Mouse (Mus musculus) CH12.LX (cell line): ENCODE measurements at regions not wholly inside any gene's neighbourhood (a gene's known extent, or its start where the extent isn't known, plus 50 kb on each side); places are given as distances from the start of the nearest gene placed in this dataset.

Experiments used
- DNase-seq: peaks from one replicate; pipeline ENCODE4 v3.0.0-alpha.2; 2013; ENCODE audit errors: extremely low read depth
- H3K27ac ChIP-seq: 2 replicates; pipeline ENCODE4 v1.5.1; 2012; ENCODE audit warnings: low read depth, mild to moderate bottlenecking, control low read depth, moderate library complexity; ENCODE audit not compliant: insufficient read depth
- H3K27me3 ChIP-seq: replicated peaks from 2 replicates; pipeline ENCODE3; 2012; ENCODE audit warnings: inconsistent platforms
- H3K36me3 ChIP-seq, 2 experiments: replicated peaks in 1 of 2; 2 replicates each; pipeline versions ENCODE3 to v1.6.1; 2012; ENCODE audit warnings: inconsistent platforms in 1 of 2, low read length in 1 of 2, mild to moderate bottlenecking in 1 of 2, mixed read lengths in 1 of 2, moderate library complexity in 1 of 2; ENCODE audit not compliant: control insufficient read depth in 1 of 2, insufficient read depth in 1 of 2
- H3K4me1 ChIP-seq, 2 experiments: 2 replicates each; pipeline ENCODE4 v1.6.1; 2012; ENCODE audit warnings: inconsistent platforms in 1 of 2, moderate library complexity in 1 of 2; ENCODE audit not compliant: insufficient read depth in 2 of 2, control insufficient read depth in 1 of 2
- H3K4me2 ChIP-seq: 2 replicates; pipeline ENCODE4 v1.6.1; 2012; ENCODE audit warnings: low read depth, mild to moderate bottlenecking, control low read depth; ENCODE audit not compliant: poor library complexity, insufficient read depth, severe bottlenecking
- H3K4me3 ChIP-seq, 3 experiments: fragments of 150-350 bp in 1 of 3; sonication (generic) in 1 of 3; replicated peaks in 1 of 3; 2 replicates each; pipeline versions ENCODE3 to v1.5.1; 2011 to 2012; ENCODE audit warnings: low read depth in 2 of 3, low read length in 2 of 3, mild to moderate bottlenecking in 2 of 3, moderate library complexity in 2 of 3, control low read depth in 1 of 3, improper control_type of control experiment in 1 of 3, inconsistent platforms in 1 of 3, mixed read lengths in 1 of 3; ENCODE audit not compliant: poor library complexity in 1 of 3
- H3K79me2 ChIP-seq: replicated peaks from 2 replicates; pipeline ENCODE4 v1.6.1; 2012; ENCODE audit warnings: mild to moderate bottlenecking, moderate library complexity; ENCODE audit not compliant: control insufficient read depth, poor library complexity, insufficient read depth, severe bottlenecking; ENCODE audit errors: extremely low read depth
- H3K9ac ChIP-seq: 2 replicates; pipeline ENCODE4 v1.6.1; 2012; ENCODE audit warnings: low read depth, mild to moderate bottlenecking, control low read depth, moderate library complexity; ENCODE audit not compliant: insufficient read depth
- H3K9me3 ChIP-seq: replicated peaks from 2 replicates; pipeline ENCODE3; 2012; ENCODE audit warnings: low read length, inconsistent platforms, mixed read lengths
- CTCF ChIP-seq, 2 experiments: IDR thresholded peaks in 1 of 2; conservative IDR thresholded peaks in 1 of 2; 2 replicates each; pipeline ENCODE4 v1.5.1; 2011 to 2012; ENCODE audit warnings: low read depth in 2 of 2, low read length in 2 of 2, improper control_type of control experiment in 1 of 2, inconsistent platforms in 1 of 2, mild to moderate bottlenecking in 1 of 2, moderate library complexity in 1 of 2
- ELF1 ChIP-seq: IDR thresholded peaks from 2 replicates; pipeline ENCODE4 v1.6.1; 2014; ENCODE audit warnings: low read depth, mild to moderate bottlenecking, inconsistent platforms, low read length, improper control_type of control experiment
- JUN ChIP-seq: IDR thresholded peaks from 2 replicates; pipeline ENCODE4 v1.6.1; 2011; ENCODE audit warnings: low read depth, mild to moderate bottlenecking, low read length, improper control_type of control experiment, moderate library complexity; ENCODE audit not compliant: insufficient read depth
- JUND ChIP-seq: conservative IDR thresholded peaks from 2 replicates; pipeline ENCODE4 v1.6.1; 2011; ENCODE audit warnings: low read depth, low read length, improper control_type of control experiment
- MYC ChIP-seq: IDR thresholded peaks from 2 replicates; pipeline ENCODE4 v1.6.1; 2011; ENCODE audit warnings: low read depth, mild to moderate bottlenecking, improper control_type of control experiment, low read length
- NELFE ChIP-seq: IDR thresholded peaks from 2 replicates; pipeline ENCODE4 v1.6.1; 2011; ENCODE audit warnings: low read depth, low read length, improper control_type of control experiment
- NRF1 ChIP-seq: IDR thresholded peaks from 2 replicates; pipeline ENCODE4 v1.6.1; 2014; ENCODE audit warnings: low read depth, mild to moderate bottlenecking, inconsistent platforms, low read length, improper control_type of control experiment, moderate library complexity
- POLR2A ChIP-seq: IDR thresholded peaks from 2 replicates; pipeline ENCODE4 v1.6.1; 2011; ENCODE audit warnings: low read depth, mild to moderate bottlenecking, improper control_type of control experiment, low read length
- POLR2AphosphoS2 ChIP-seq: IDR thresholded peaks from 2 replicates; pipeline ENCODE4 v1.6.1; 2011; ENCODE audit warnings: low read depth, low read length, improper control_type of control experiment
- RAD21 ChIP-seq: IDR thresholded peaks from 2 replicates; pipeline ENCODE4 v1.6.1; 2011; ENCODE audit warnings: low read depth, mild to moderate bottlenecking, low read length, improper control_type of control experiment, moderate library complexity
- TCF12 ChIP-seq: IDR thresholded peaks from 2 replicates; pipeline ENCODE4 v1.6.1; 2014; ENCODE audit warnings: low read depth, mild to moderate bottlenecking, inconsistent platforms, low read length, improper control_type of control experiment
- USF1 ChIP-seq: IDR thresholded peaks from 2 replicates; pipeline ENCODE4 v1.6.1; 2014; ENCODE audit warnings: low read depth, mild to moderate bottlenecking, inconsistent platforms, low read length, improper control_type of control experiment
- USF2 ChIP-seq: conservative IDR thresholded peaks from 2 replicates; pipeline ENCODE4 v1.6.1; 2011; ENCODE audit warnings: low read depth, low read length, improper control_type of control experiment
- ZKSCAN1 ChIP-seq: IDR thresholded peaks from 2 replicates; pipeline ENCODE4 v1.6.1; 2012; ENCODE audit warnings: low read depth, inconsistent platforms, low read length, improper control_type of control experiment, borderline replicate concordance
- ZMIZ1 ChIP-seq: IDR thresholded peaks from 2 replicates; pipeline ENCODE4 v1.6.1; 2012; ENCODE audit warnings: low read depth, mild to moderate bottlenecking, inconsistent platforms, low read length, improper control_type of control experiment
- ZNF384 ChIP-seq: IDR thresholded peaks from 2 replicates; pipeline ENCODE4 v1.6.1; 2012; ENCODE audit warnings: low read depth, low read length, improper control_type of control experiment, inconsistent platforms
- dilution Hi-C: fragments of 300-500 bp; cut with MboI; formaldehyde crosslinking; loops from 2 replicates; pipeline ENCODE4 v1.14.3; 2020; ENCODE audit warnings: low sequenced_read_pairs; ENCODE audit not compliant: extremely low pct_unique_long_range_greater_than_20kb, extremely low pct_ligation_motif_present
- in situ Hi-C: fragments of 300-500 bp; cut with MboI; formaldehyde crosslinking; loops from 3 replicates; pipeline ENCODE4 v1.14.3; 2019; ENCODE audit warnings: low sequenced_read_pairs, low pct_ligation_motif_present, low pct_unique_long_range_greater_than_20kb, mixed read lengths

GRCm38 (mm10) chr6:84467319-84467718 lies 126.4 kb downstream of the Cyp26b1 start:
- no peaks in the 10 kb centered on the region for H3K79me2 ChIP-seq
- no peaks in the 10 kb centered on the region for H3K9me3 ChIP-seq
- DNase-seq, result no peak
- H3K27ac ChIP-seq, result no peak overlapping the region
- in situ Hi-C loops, result no loop called here
- H3K9ac ChIP-seq, result no peak overlapping the region
- no peak overlapping the region for H3K4me3 ChIP-seq
- dilution Hi-C loops, result no loop called here
- H3K4me1 ChIP-seq, result no peaks in the 10 kb centered on the region
- H3K27me3 ChIP-seq, result peaks cover 74% of the 10 kb centered on the region
- H3K36me3 ChIP-seq, result no peaks in the 10 kb centered on the region
- H3K4me2 ChIP-seq, result no peak overlapping the region
- TF ChIP-seq ZKSCAN1, result no peak
- TF ChIP-seq CTCF (conservative IDR thresholded peaks at IDR 0.05 in 1 of 2, IDR thresholded peaks at IDR 0.05 in 1 of 2; ENCODE audit: low read depth in 2 of 2, low read length in 2 of 2), result peak in 1 of 2 experiments; percentile 63; a peak in 2 of 4 replicates
- TF ChIP-seq, all 38 proteins: peak for 1

GRCm38 (mm10) chr6:84466223-84466622 lies 127.5 kb downstream of the Cyp26b1 start:
- no peaks in the 10 kb centered on the region for H3K9me3 ChIP-seq
- no peak for TF ChIP-seq NELFE
- TF ChIP-seq RAD21, result no peak
- TF ChIP-seq ELF1, result no peak
- no peak for TF ChIP-seq POLR2AphosphoS2
- TF ChIP-seq USF2, result no peak
- TF ChIP-seq ZNF384, result no peak
- TF ChIP-seq ZMIZ1, result no peak
- no peak for TF ChIP-seq NRF1
- no peak for TF ChIP-seq MYC
- TF ChIP-seq, all 38 proteins: peak for 0
- no peak overlapping the region for H3K4me3 ChIP-seq
- no peak for DNase-seq
- no peak overlapping the region for H3K9ac ChIP-seq
- no peaks in the 10 kb centered on the region for H3K36me3 ChIP-seq
- H3K27me3 ChIP-seq, result peaks cover 81% of the 10 kb centered on the region
- H3K27ac ChIP-seq, result no peak overlapping the region
- dilution Hi-C loops, result no loop called here
- in situ Hi-C loops, result no loop called here
- H3K4me1 ChIP-seq, result no peaks in the 10 kb centered on the region
- H3K79me2 ChIP-seq, result no peaks in the 10 kb centered on the region
- H3K4me2 ChIP-seq, result no peak overlapping the region

DNA sequence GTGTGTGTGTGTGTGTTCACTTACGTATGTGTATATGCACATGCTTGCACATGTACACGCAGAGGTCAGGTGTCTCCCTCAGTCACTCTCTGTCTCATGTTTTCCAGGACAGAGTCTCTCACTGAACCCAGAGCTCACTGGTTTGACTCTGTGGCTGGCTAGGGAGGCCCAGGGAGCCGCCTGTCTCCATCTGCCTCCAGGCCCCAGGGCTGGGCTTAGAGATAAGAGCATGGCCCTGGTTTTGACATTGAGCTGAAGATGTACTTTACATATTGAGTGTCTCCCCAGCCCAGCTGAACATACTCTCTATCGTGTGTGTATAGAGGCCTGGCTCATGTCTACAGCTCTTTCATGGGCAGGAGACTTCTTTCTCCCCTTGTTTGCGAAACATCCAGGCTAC lies 128.1 kb downstream of the Cyp26b1 start:
- dilution Hi-C loops, result no loop called here
- in situ Hi-C loops, result no loop called here
- Histone ChIP-seq H3K27me3 (peaks cover 81% of the 10 kb centered on the region), H3K9ac (no peak overlapping the region), H3K27ac (no peak overlapping the region), H3K79me2 (no peaks in the 10 kb centered on the region), H3K4me3 (no peak overlapping the region), H3K4me2 (no peak overlapping the region), H3K4me1 (peaks cover 0 to 3% of the 10 kb centered on the region in 2 experiments; a peak in 2 of 4 replicates), H3K36me3 (no peaks in the 10 kb centered on the region), H3K9me3 (no peaks in the 10 kb centered on the region)
- no peak for DNase-seq
- TF ChIP-seq POLR2A, result no peak
- no peak for TF ChIP-seq JUN
- no peak for TF ChIP-seq TCF12
- TF ChIP-seq JUND, result no peak
- TF ChIP-seq USF1, result no peak
